Mouse (Mus musculus) embryonic fibroblast, embryonic 13.5 days (primary cell): ENCODE measurements around the gene Lce1b. TPM values are rescaled to one million over a fixed set of nuclear protein-coding genes. Genes with fewer than 3 reads are reported as not detected.
A peak's percentile ranks its signal among the peaks of the same experiment; 100 is the strongest.

Experiments used
- H3K27ac ChIP-seq: 2 replicates; pipeline ENCODE4 v1.5.1; 2012; ENCODE audit warnings: low read length, control low read depth, inconsistent platforms; ENCODE audit not compliant: insufficient read depth
- H3K4me1 ChIP-seq: 2 replicates; pipeline ENCODE4 v1.6.1; 2011; ENCODE audit warnings: low read length; ENCODE audit not compliant: control insufficient read depth, insufficient read depth
- H3K4me3 ChIP-seq: 2 replicates; pipeline ENCODE4 v1.5.1; 2011; ENCODE audit warnings: mild to moderate bottlenecking, control low read depth, low read length; ENCODE audit not compliant: insufficient read depth
- CTCF ChIP-seq: IDR thresholded peaks from 2 replicates; pipeline ENCODE4 v1.5.1; 2011; ENCODE audit warnings: mild to moderate bottlenecking, control low read depth, low read length, moderate library complexity, borderline replicate concordance; ENCODE audit not compliant: insufficient read depth
- POLR2A ChIP-seq: IDR thresholded peaks from 2 replicates; pipeline ENCODE4 v1.6.1; 2011; ENCODE audit warnings: low read depth, mild to moderate bottlenecking, control low read depth, low read length, moderate library complexity
- polyA plus RNA-seq: library from polyadenylated mRNA; stranded (reverse); fragments of >200 nt; gene quantifications from 2 replicates; pipeline ENCODE4 v1.2.4, GENCODE M21; 2011; ENCODE audit warnings: low read depth; ENCODE audit not compliant: missing spikeins, insufficient read length

Lce1b gene
- polyA plus RNA-seq, 1 experiment, result not detected

- Histone ChIP-seq H3K4me1 (no peaks in the 10 kb centered on the region), H3K4me3 (no peak overlapping the region), H3K27ac (no peak overlapping the region)
- TF ChIP-seq POLR2A (no peak), CTCF (no peak)
Observed at GRCm38 (mm10) chr3:92637745-92638652, 18.7 kb downstream of the Lce1b start.

- Histone ChIP-seq H3K4me3 (no peak within 1 kb of the TSS), H3K27ac (no peak within 1 kb of the TSS), H3K4me1 (no peaks in the 10 kb centered on the region)
- no peak for TF ChIP-seq POLR2A
- no peak for TF ChIP-seq CTCF
Observed at GRCm38 (mm10) chr3:92621560-92621959, 35.2 kb downstream of the Lce1b start, which contains the start of gene Lce6a. Gene Lce6a (minus strand): TSS chr3:92621660.

GRCm38 (mm10) chr3:92609804-92610203, 46.9 kb downstream of the Lce1b start:
- Histone ChIP-seq H3K4me3 (no peak overlapping the region), H3K27ac (peak overlapping the region; percentile 18; the same call in 1 of the 2 replicates), H3K4me1 (no peaks in the 10 kb centered on the region; the same call in 1 of the 2 replicates)
- no peak for TF ChIP-seq CTCF

GRCm38 (mm10) chr3:92607392-92607791, 49.3 kb downstream of the Lce1b start, which contains the start of gene 2210017I01Rik:
Gene 2210017I01Rik (minus strand): TSS chr3:92607492.
- H3K27ac ChIP-seq, result no peak within 1 kb of the TSS
- H3K4me3 ChIP-seq, result no peak within 1 kb of the TSS
- TF ChIP-seq CTCF (no peak), POLR2A (no peak)
- H3K4me1 ChIP-seq, result no peaks in the 10 kb centered on the region; the same call in 1 of the 2 replicates

Other genes with a start within 250 kb of the Lce1b start
- not detected in 2 replicates for gene Sprr2i, start 248.9 kb downstream of the Lce1b start, polyA plus RNA-seq
- not detected in 2 replicates for gene Sprr2j-ps, start 238.8 kb downstream of the Lce1b start, polyA plus RNA-seq
- gene Gm9774, start 227.5 kb downstream of the Lce1b start, polyA plus RNA-seq, result 25.6 and 29.8 TPM in 2 replicates
- 13.2 and 40.5 TPM in 2 replicates for gene Sprr2k, start 224.3 kb downstream of the Lce1b start, polyA plus RNA-seq
- not detected in 2 replicates for gene Sprr1b, start 218.1 kb downstream of the Lce1b start, polyA plus RNA-seq
- gene Sprr3, start 198.2 kb downstream of the Lce1b start, polyA plus RNA-seq, result 0.42 TPM in 1 of 2 replicates, not detected in the other
- 1.7 TPM in 1 of 2 replicates, not detected in the other for gene Sprr1a, start 171.0 kb downstream of the Lce1b start, polyA plus RNA-seq
- gene Sprr4, start 156.4 kb downstream of the Lce1b start, polyA plus RNA-seq, result not detected in 2 replicates
- gene 2310046K23Rik, start 122.4 kb downstream of the Lce1b start, polyA plus RNA-seq, result not detected in 2 replicates
- gene Ivl, start 83.2 kb downstream of the Lce1b start, polyA plus RNA-seq, result 0.25 TPM in 1 of 2 replicates, not detected in the other
- not detected in 2 replicates for gene Smcp, start 67.9 kb downstream of the Lce1b start, polyA plus RNA-seq
- gene 2210017I01Rik, start 49.4 kb downstream of the Lce1b start, polyA plus RNA-seq, result not detected in 2 replicates
- not detected in 2 replicates for gene Lce6a, start 35.3 kb downstream of the Lce1b start, polyA plus RNA-seq
- not detected in 2 replicates for gene Lce1a1, start 8.6 kb downstream of the Lce1b start, polyA plus RNA-seq
- not detected in 2 replicates for gene Lce1a2, start 13.4 kb upstream of the Lce1b start, polyA plus RNA-seq
- not detected in 2 replicates for gene Lce1c, start 22.3 kb upstream of the Lce1b start, polyA plus RNA-seq
- gene Lce1d, start 30.3 kb upstream of the Lce1b start, polyA plus RNA-seq, result not detected in 2 replicates
- gene Lce1e, start 52.1 kb upstream of the Lce1b start, polyA plus RNA-seq, result not detected in 2 replicates
- gene Lce1f, start 63.4 kb upstream of the Lce1b start, polyA plus RNA-seq, result not detected in 2 replicates
- not detected in 2 replicates for gene Gm38119, start 82.2 kb upstream of the Lce1b start, polyA plus RNA-seq
- gene Lce1g, start 95.4 kb upstream of the Lce1b start, polyA plus RNA-seq, result not detected in 2 replicates
- gene Lce1h, start 108.1 kb upstream of the Lce1b start, polyA plus RNA-seq, result not detected in 2 replicates
- gene Lce1i, start 122.0 kb upstream of the Lce1b start, polyA plus RNA-seq, result not detected in 2 replicates
- not detected in 2 replicates for gene Lce1j, start 133.6 kb upstream of the Lce1b start, polyA plus RNA-seq
- not detected in 2 replicates for gene Lce1k, start 151.0 kb upstream of the Lce1b start, polyA plus RNA-seq
- not detected in 2 replicates for gene Kprp, start 170.3 kb upstream of the Lce1b start, polyA plus RNA-seq
- gene Lce1l, start 194.4 kb upstream of the Lce1b start, polyA plus RNA-seq, result not detected in 2 replicates
- gene 2310050C09Rik, start 213.3 kb upstream of the Lce1b start, polyA plus RNA-seq, result not detected in 2 replicates